Mouse (Mus musculus): ENCODE data around the gene Gm10354. TPM values are rescaled to one million over a fixed set of nuclear protein-coding genes. Genes with fewer than 3 reads are reported as not detected.
"Not testable (repeated sequence)": the region's sequence is repeated elsewhere in the genome, so short reads cannot be mapped to it uniquely, and the experiment has no call there.

The Gm10354 gene
- not detected in 2 replicates for polyA plus RNA-seq (2014; fragmentation: Nextera tagmentation; extraction: Ambion mirVana)

- not testable (repeated sequence) for H3K9ac ChIP-seq (ENCODE audit: low read length); H3K27ac ChIP-seq (ENCODE audit: low read depth, low read length); H3K9me3 ChIP-seq (ENCODE audit: control insufficient read depth, low read length); ATAC-seq (ENCODE audit: insufficient read depth, low FRiP score, low TSS enrichment); H3K4me1 ChIP-seq (ENCODE audit: control insufficient read depth, insufficient read depth, low read length); DNase-seq (ENCODE audit: low spot score); H3K27me3 ChIP-seq (ENCODE audit: control insufficient read depth, insufficient read depth, low read length); H3K4me2 ChIP-seq (ENCODE audit: low read depth); H3K4me3 ChIP-seq (ENCODE audit: low read depth, low read length); H3K36me3 ChIP-seq (ENCODE audit: control insufficient read depth, insufficient read depth, low read length)
- WGBS: no CpG with 5 or more reads among the region's 1 CpGs
Measured at GRCm38 (mm10) chr5:14978835-14979234, at the start of gene Gm10354. Gene Gm10354 (minus strand): TSS chr5:14978935.

GRCm38 (mm10) chr5:15024316-15024715 lies 45.6 kb upstream of the Gm10354 start:
- not testable (repeated sequence) for H3K4me2 ChIP-seq (ENCODE audit: low read depth); ATAC-seq (ENCODE audit: insufficient read depth, low FRiP score, low TSS enrichment); H3K4me1 ChIP-seq (ENCODE audit: control insufficient read depth, insufficient read depth, low read length); H3K4me3 ChIP-seq (ENCODE audit: low read depth, low read length); H3K36me3 ChIP-seq (ENCODE audit: control insufficient read depth, insufficient read depth, low read length); H3K27me3 ChIP-seq (ENCODE audit: control insufficient read depth, insufficient read depth, low read length); H3K9me3 ChIP-seq (ENCODE audit: control insufficient read depth, low read length); H3K27ac ChIP-seq (ENCODE audit: low read depth, low read length); DNase-seq (ENCODE audit: low spot score); H3K9ac ChIP-seq (ENCODE audit: low read length)
- 83% methylated on average over 1 of the region's 1 CpGs for WGBS

GRCm38 (mm10) chr5:15020067-15020466 lies 41.3 kb upstream of the Gm10354 start:
- not testable (repeated sequence) for H3K9me3 ChIP-seq (ENCODE audit: control insufficient read depth, low read length); H3K4me2 ChIP-seq (ENCODE audit: low read depth); H3K27ac ChIP-seq (ENCODE audit: low read depth, low read length); ATAC-seq (ENCODE audit: insufficient read depth, low FRiP score, low TSS enrichment); H3K4me1 ChIP-seq (ENCODE audit: control insufficient read depth, insufficient read depth, low read length); H3K36me3 ChIP-seq (ENCODE audit: control insufficient read depth, insufficient read depth, low read length); H3K9ac ChIP-seq (ENCODE audit: low read length); H3K4me3 ChIP-seq (ENCODE audit: low read depth, low read length); H3K27me3 ChIP-seq (ENCODE audit: control insufficient read depth, insufficient read depth, low read length)
- 72% methylated on average over 2 of the region's 2 CpGs for WGBS
- peak; percentile 9 for DNase-seq (ENCODE audit: low spot score)

GRCm38 (mm10) chr5:15010639-15011582 lies 32.2 kb upstream of the Gm10354 start:
- not testable (repeated sequence) for H3K4me3 ChIP-seq (ENCODE audit: low read depth, low read length); DNase-seq (ENCODE audit: low spot score); H3K27me3 ChIP-seq (ENCODE audit: control insufficient read depth, insufficient read depth, low read length); H3K27ac ChIP-seq (ENCODE audit: low read depth, low read length); H3K4me2 ChIP-seq (ENCODE audit: low read depth); H3K4me1 ChIP-seq (ENCODE audit: control insufficient read depth, insufficient read depth, low read length); H3K36me3 ChIP-seq (ENCODE audit: control insufficient read depth, insufficient read depth, low read length); H3K9ac ChIP-seq (ENCODE audit: low read length)
- peaks cover 13% of the 10 kb centered on the region for H3K9me3 ChIP-seq (ENCODE audit: control insufficient read depth, low read length)
- 85% methylated on average over 11 of the region's 11 CpGs for WGBS
- ATAC-seq (ENCODE audit: insufficient read depth, low FRiP score, low TSS enrichment): peak; percentile 39

- H3K27ac ChIP-seq (ENCODE audit: low read depth, low read length); H3K4me3 ChIP-seq (ENCODE audit: low read depth, low read length); H3K36me3 ChIP-seq (ENCODE audit: control insufficient read depth, insufficient read depth, low read length); DNase-seq (ENCODE audit: low spot score); ATAC-seq (ENCODE audit: insufficient read depth, low FRiP score, low TSS enrichment); H3K27me3 ChIP-seq (ENCODE audit: control insufficient read depth, insufficient read depth, low read length); H3K4me1 ChIP-seq (ENCODE audit: control insufficient read depth, insufficient read depth, low read length); H3K9ac ChIP-seq (ENCODE audit: low read length); H3K4me2 ChIP-seq (ENCODE audit: low read depth): not testable (repeated sequence)
- H3K9me3 ChIP-seq (ENCODE audit: control insufficient read depth, low read length): peaks cover 19% of the 10 kb centered on the region
- 62% methylated on average over 3 of the region's 3 CpGs for WGBS
Measured at GRCm38 (mm10) chr5:15006907-15007306, 28.2 kb upstream of the Gm10354 start.

DNA sequence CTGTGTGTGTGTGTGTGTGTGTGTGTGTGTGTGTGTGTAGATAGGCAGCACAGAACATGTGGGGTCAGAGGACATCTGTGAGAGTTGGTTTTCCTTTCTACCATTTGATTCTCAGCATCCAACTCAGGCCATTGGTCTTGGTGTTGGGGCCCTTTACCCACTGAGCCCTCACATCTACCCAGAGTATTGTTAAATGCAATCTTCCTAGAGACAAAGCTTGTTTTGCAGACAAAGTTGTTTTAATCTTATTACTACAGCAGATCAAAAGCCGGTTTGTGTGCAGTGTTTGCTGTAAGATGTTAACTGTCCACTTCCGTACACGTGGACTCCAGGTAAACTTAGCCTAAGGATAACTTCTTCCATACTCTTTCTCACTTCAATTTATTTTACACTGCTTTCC lies 27.6 kb upstream of the Gm10354 start:
- not testable (repeated sequence) for H3K4me1 ChIP-seq (ENCODE audit: control insufficient read depth, insufficient read depth, low read length); H3K27ac ChIP-seq (ENCODE audit: low read depth, low read length); H3K9ac ChIP-seq (ENCODE audit: low read length); H3K36me3 ChIP-seq (ENCODE audit: control insufficient read depth, insufficient read depth, low read length); ATAC-seq (ENCODE audit: insufficient read depth, low FRiP score, low TSS enrichment); H3K4me2 ChIP-seq (ENCODE audit: low read depth); H3K27me3 ChIP-seq (ENCODE audit: control insufficient read depth, insufficient read depth, low read length); H3K4me3 ChIP-seq (ENCODE audit: low read depth, low read length)
- 67% methylated on average over 3 of the region's 3 CpGs for WGBS
- peaks cover 19% of the 10 kb centered on the region for H3K9me3 ChIP-seq (ENCODE audit: control insufficient read depth, low read length)
- DNase-seq (ENCODE audit: low spot score): peak; percentile 9

DNA sequence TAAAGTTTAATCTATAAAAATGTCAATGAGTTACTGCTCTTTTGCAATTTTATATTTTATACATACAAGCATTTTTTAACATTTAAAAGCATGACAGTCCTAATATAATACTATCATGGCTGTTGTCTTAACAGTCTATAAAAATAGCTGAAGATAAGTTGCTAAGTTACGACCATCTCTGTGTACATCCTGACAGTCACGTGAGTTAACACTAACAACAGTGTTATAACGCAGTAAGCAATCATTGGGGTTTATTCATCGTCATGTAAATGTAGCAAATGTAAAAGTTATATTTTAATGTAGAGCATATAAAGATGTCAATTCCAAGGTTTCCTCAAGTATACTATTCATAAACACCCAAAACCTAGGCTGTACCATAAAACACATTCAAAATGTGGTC lies 26.8 kb upstream of the Gm10354 start:
- ATAC-seq (ENCODE audit: insufficient read depth, low FRiP score, low TSS enrichment): peak; percentile 51
- 57% methylated on average over 2 of the region's 4 CpGs for WGBS
- not testable (repeated sequence) for H3K4me3 ChIP-seq (ENCODE audit: low read depth, low read length); H3K9ac ChIP-seq (ENCODE audit: low read length); H3K27me3 ChIP-seq (ENCODE audit: control insufficient read depth, insufficient read depth, low read length); H3K27ac ChIP-seq (ENCODE audit: low read depth, low read length); H3K4me1 ChIP-seq (ENCODE audit: control insufficient read depth, insufficient read depth, low read length); H3K4me2 ChIP-seq (ENCODE audit: low read depth); H3K36me3 ChIP-seq (ENCODE audit: control insufficient read depth, insufficient read depth, low read length); DNase-seq (ENCODE audit: low spot score)
- peaks cover 14% of the 10 kb centered on the region for H3K9me3 ChIP-seq (ENCODE audit: control insufficient read depth, low read length)

DNA sequence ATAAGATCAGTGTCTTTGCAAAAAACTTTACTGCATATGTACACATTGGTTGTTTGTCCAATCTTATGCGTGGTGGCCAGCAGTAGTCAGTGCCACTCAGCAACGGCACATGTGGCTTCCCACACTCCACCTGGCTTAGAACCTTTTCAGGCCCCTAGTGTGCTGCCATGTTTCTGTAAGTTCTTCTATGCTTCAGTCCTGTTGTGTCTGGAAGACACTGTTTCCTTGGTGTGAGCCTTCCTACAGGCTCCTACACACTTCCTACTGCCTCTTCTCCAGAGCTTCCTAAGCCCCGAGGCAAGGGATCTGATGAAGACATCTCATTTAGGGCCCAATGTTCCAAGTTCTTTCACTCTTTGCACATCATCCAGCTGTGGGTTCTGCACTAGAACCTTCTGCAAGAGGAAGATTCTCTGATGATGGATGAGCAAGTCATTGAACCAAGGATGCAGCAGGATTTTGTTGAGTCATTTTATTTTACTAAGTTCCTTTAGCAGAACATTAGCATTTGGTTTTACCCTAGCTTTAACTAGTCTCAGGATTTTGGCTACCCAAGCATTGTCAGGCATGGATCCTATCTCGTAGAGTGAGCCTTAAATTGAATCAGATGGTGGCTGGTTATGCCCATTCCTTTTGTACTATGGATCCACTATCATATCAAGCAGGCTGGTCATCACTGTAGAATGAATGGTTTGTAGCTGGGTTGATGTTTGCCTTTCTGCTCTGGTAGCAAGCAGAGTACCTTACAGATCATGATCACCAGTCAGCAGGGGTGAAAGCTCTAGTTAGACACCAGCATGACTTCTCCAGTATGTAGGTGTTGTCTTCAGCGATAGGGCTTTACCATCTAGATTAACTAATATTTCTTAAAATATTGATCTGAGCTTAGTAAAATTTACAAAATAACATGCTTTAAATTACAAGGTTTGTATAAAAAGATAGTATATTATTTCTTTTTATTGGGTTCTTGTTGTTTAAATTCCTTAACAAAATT lies 26.1 kb upstream of the Gm10354 start:
- not testable (repeated sequence) for H3K9ac ChIP-seq (ENCODE audit: low read length); DNase-seq (ENCODE audit: low spot score); H3K4me3 ChIP-seq (ENCODE audit: low read depth, low read length); H3K4me2 ChIP-seq (ENCODE audit: low read depth); H3K27me3 ChIP-seq (ENCODE audit: control insufficient read depth, insufficient read depth, low read length); H3K27ac ChIP-seq (ENCODE audit: low read depth, low read length); H3K36me3 ChIP-seq (ENCODE audit: control insufficient read depth, insufficient read depth, low read length); H3K4me1 ChIP-seq (ENCODE audit: control insufficient read depth, insufficient read depth, low read length)
- peak; percentile 87 for ATAC-seq (ENCODE audit: insufficient read depth, low FRiP score, low TSS enrichment)
- WGBS: 74% methylated on average over 5 of the region's 5 CpGs
- H3K9me3 ChIP-seq (ENCODE audit: control insufficient read depth, low read length): peaks cover 11% of the 10 kb centered on the region
